Mouse (Mus musculus) heart, postnatal 4 days (tissue): ENCODE results near the gene Mmp8. TPM values are rescaled to one million over a fixed set of nuclear protein-coding genes. Genes with fewer than 3 reads are reported as not detected.

ENCODE experiments used
- DNase-seq: peaks from one replicate; pipeline ENCODE4 v3.0.0; 2021
- total RNA-seq, 2 experiments: library from RNA; stranded (reverse); gene quantifications; 2 replicates each; pipeline ENCODE4 v1.2.3; 2021

Mmp8 gene
- total RNA-seq, 2 experiments from 2014 or later = 0.41 TPM; not detected in 1

- DNase-seq = peak; percentile 86
Observed at GRCm38 (mm10) chr9:7594816-7595540, 36.7 kb downstream of the Mmp8 start.

- peak; percentile 81 for DNase-seq
Observed at GRCm38 (mm10) chr9:7602982-7603742, 44.9 kb downstream of the Mmp8 start.

- DNase-seq = no peak
Observed at GRCm38 (mm10) chr9:7604005-7604404, 45.7 kb downstream of the Mmp8 start.

- DNase-seq = no peak
Observed at GRCm38 (mm10) chr9:7605638-7606037, 47.4 kb downstream of the Mmp8 start.

Other genes starting within 250 kb of the Mmp8 start
- gene Mmp12, start 214.1 kb upstream of the Mmp8 start, total RNA-seq = under 1 TPM; 0.29 to 0.32 TPM
- gene Mmp1b, start 170.4 kb upstream of the Mmp8 start, total RNA-seq = not detected
- gene Mmp3, start 112.6 kb upstream of the Mmp8 start, total RNA-seq = not detected
- not detected for gene Mmp10, start 56.1 kb upstream of the Mmp8 start, total RNA-seq
- not detected for gene Mmp27, start 12.9 kb downstream of the Mmp8 start, total RNA-seq
- not detected for gene Mmp20, start 69.8 kb downstream of the Mmp8 start, total RNA-seq
- gene Mmp7, start 133.6 kb downstream of the Mmp8 start, total RNA-seq = not detected
- 10 to 100 TPM; 62.0 to 67.2 TPM for gene Tmem123, start 205.6 kb downstream of the Mmp8 start, total RNA-seq